Mouse (Mus musculus) heart, embryonic 14.5 days (tissue): ENCODE measurements around the gene Atp1a2. TPM values are rescaled to one million over a fixed set of nuclear protein-coding genes. Genes with fewer than 3 reads are reported as not detected.
A peak's percentile ranks its signal among the peaks of the same experiment; 100 is the strongest.

Source experiments
- ATAC-seq: fragments of 200-750 bp; cut with Nextera tagmentation; 2 replicates; pipeline ENCODE4 v1.8.0; 2017; ENCODE audit warnings: low read depth, moderate TSS enrichment; ENCODE audit not compliant: insufficient number of reproducible peaks, insufficient read depth, low FRiP score
- H3K27ac ChIP-seq, 2 experiments: fragments of 200-500 bp in 1 of 2; fragments of 300-500 bp in 1 of 2; sonication (generic) in 1 of 2; replicated peaks in 1 of 2; 2 replicates each; pipeline ENCODE4 v1.5.1; 2012 to 2014; ENCODE audit warnings: low read depth in 2 of 2, low read length in 2 of 2, control low read depth in 1 of 2, mild to moderate bottlenecking in 1 of 2, mixed read lengths in 1 of 2; ENCODE audit not compliant: control insufficient read depth in 1 of 2, insufficient read depth in 1 of 2
- H3K27me3 ChIP-seq: fragments of 300-500 bp; sonication (generic); 2 replicates; pipeline ENCODE4 v1.6.1; 2014; ENCODE audit warnings: mild to moderate bottlenecking, low read length, control low read depth; ENCODE audit not compliant: control insufficient read depth, insufficient read depth
- H3K36me3 ChIP-seq: fragments of 300-500 bp; sonication (generic); 2 replicates; pipeline ENCODE4 v1.6.1; 2014; ENCODE audit warnings: mild to moderate bottlenecking, control low read depth, low read length, mixed read lengths; ENCODE audit not compliant: control insufficient read depth, insufficient read depth
- H3K4me1 ChIP-seq, 2 experiments: fragments of 200-500 bp in 1 of 2; fragments of 300-500 bp in 1 of 2; sonication (generic) in 1 of 2; 2 replicates each; pipeline ENCODE4 v1.6.1; 2012 to 2014; ENCODE audit warnings: low read length in 2 of 2, control low read depth in 1 of 2, mixed read lengths in 1 of 2; ENCODE audit not compliant: control insufficient read depth in 2 of 2, insufficient read depth in 2 of 2
- H3K4me2 ChIP-seq: fragments of 300-500 bp; sonication (generic); 2 replicates; pipeline ENCODE4 v1.6.1; 2014; ENCODE audit warnings: mild to moderate bottlenecking, low read length
- H3K4me3 ChIP-seq, 2 experiments: fragments of 200-500 bp in 1 of 2; fragments of 300-500 bp in 1 of 2; sonication (generic) in 1 of 2; 2 replicates each; pipeline ENCODE4 v1.5.1; 2012 to 2014; ENCODE audit warnings: low read length in 2 of 2, mild to moderate bottlenecking in 2 of 2, control low read depth in 1 of 2, low read depth in 1 of 2, moderate library complexity in 1 of 2; ENCODE audit not compliant: control insufficient read depth in 1 of 2, insufficient read depth in 1 of 2
- H3K9ac ChIP-seq: fragments of 300-500 bp; sonication (generic); 2 replicates; pipeline ENCODE4 v1.6.1; 2014; ENCODE audit warnings: mild to moderate bottlenecking, low read length
- H3K9me3 ChIP-seq: fragments of 300-500 bp; sonication (generic); 2 replicates; pipeline ENCODE4 v1.6.1; 2016; ENCODE audit warnings: low read length, control low read depth; ENCODE audit not compliant: control insufficient read depth
- WGBS: fragments of 180-500 bp; shearing (Covaris S2); extraction: QIAGEN DNeasy Blood & Tissue Kit; methylation state at CpG from one replicate; pipeline ENCODE4 v1.1.7; 2014; 5-methylcytosine and 5-hydroxymethylcytosine counted together
- polyA plus RNA-seq: library from polyadenylated mRNA; unstranded; fragments of >200 nt; fragmentation: Nextera tagmentation; extraction: Ambion mirVana; gene quantifications from 2 replicates; pipeline ENCODE4 v1.2.1, GENCODE M21; 2014

The Atp1a2 gene
- polyA plus RNA-seq, 1 experiment from 2014 or later, result 7.3 TPM

DNA sequence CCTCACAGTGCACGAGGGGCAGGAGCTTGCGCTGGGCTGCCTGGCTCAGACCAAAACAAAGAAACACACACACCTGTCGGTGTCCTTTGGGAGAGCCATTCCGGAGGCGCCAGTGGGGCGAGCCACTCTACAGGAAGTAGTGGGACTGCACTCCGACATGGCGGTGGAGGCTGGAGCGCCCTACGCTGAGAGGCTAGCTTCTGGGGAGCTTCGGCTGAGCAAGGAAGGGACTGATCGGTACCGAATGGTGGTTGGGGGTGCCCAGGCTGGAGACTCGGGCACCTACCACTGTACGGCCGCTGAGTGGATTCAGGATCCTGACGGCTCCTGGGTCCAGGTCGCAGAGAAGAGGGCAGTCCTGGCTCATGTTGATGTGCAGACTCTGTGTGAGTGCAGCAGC is 19.6 kb upstream of the Atp1a2 start:
- WGBS, result 58% methylated on average over 18 of the region's 18 CpGs
- no peak for ATAC-seq
- Histone ChIP-seq H3K4me2 (no peak overlapping the region), H3K27me3 (peaks cover 4% of the 10 kb centered on the region; the same call in 1 of the 2 replicates), H3K36me3 (peaks cover 14% of the 10 kb centered on the region; the same call in 1 of the 2 replicates), H3K27ac (no peak overlapping the region), H3K9me3 (no peaks in the 10 kb centered on the region), H3K4me3 (no peak overlapping the region), H3K9ac (no peak overlapping the region), H3K4me1 (peaks cover 7 to 8% of the 10 kb centered on the region in 2 experiments)

DNA sequence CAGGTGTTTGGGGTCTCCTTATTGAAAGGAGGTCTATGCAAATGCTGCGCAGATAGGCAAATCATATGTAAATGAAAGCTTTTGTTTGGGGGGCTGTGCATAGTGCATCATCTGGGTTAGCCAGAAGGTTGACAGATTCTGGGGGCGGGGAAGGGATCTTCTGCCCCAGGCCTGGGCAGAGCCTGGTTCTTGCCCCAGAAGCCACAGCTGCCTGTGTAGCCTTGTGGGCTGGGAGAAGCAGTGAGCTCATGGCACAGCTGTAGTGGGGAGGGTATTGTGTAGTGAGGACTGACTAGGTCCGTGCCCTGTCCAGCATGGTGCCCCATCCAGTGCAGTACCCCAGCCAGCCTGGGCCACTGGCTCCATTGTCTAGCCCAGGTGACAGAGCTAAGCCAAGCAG is 17.0 kb upstream of the Atp1a2 start:
- no peak for ATAC-seq
- Histone ChIP-seq H3K4me1 (peaks cover 11 to 13% of the 10 kb centered on the region in 2 experiments), H3K27ac (no peak overlapping the region), H3K4me2 (no peak overlapping the region), H3K9me3 (no peaks in the 10 kb centered on the region), H3K4me3 (no peak overlapping the region), H3K27me3 (no peaks in the 10 kb centered on the region), H3K36me3 (peaks cover 8% of the 10 kb centered on the region; the same call in 1 of the 2 replicates), H3K9ac (no peak overlapping the region)
- WGBS, result 80% methylated on average over 3 of the region's 3 CpGs

- ATAC-seq, result no peak
- no peak overlapping the region for H3K27ac ChIP-seq
- no peaks in the 10 kb centered on the region for H3K9me3 ChIP-seq
- peak overlapping the region; percentile 70; the same call in 1 of the 2 replicates for H3K4me2 ChIP-seq
- 81% methylated on average over 10 of the region's 10 CpGs for WGBS
- no peak overlapping the region for H3K9ac ChIP-seq
- no peak overlapping the region for H3K4me3 ChIP-seq
- H3K4me1 ChIP-seq, result peaks cover 13% of the 10 kb centered on the region in 2 experiments
- H3K36me3 ChIP-seq, result peaks cover 8% of the 10 kb centered on the region; the same call in 1 of the 2 replicates
- no peaks in the 10 kb centered on the region for H3K27me3 ChIP-seq
These were observed 15.9 kb upstream of the Atp1a2 start for GRCm38 (mm10) chr1:172313613-172314411.

DNA sequence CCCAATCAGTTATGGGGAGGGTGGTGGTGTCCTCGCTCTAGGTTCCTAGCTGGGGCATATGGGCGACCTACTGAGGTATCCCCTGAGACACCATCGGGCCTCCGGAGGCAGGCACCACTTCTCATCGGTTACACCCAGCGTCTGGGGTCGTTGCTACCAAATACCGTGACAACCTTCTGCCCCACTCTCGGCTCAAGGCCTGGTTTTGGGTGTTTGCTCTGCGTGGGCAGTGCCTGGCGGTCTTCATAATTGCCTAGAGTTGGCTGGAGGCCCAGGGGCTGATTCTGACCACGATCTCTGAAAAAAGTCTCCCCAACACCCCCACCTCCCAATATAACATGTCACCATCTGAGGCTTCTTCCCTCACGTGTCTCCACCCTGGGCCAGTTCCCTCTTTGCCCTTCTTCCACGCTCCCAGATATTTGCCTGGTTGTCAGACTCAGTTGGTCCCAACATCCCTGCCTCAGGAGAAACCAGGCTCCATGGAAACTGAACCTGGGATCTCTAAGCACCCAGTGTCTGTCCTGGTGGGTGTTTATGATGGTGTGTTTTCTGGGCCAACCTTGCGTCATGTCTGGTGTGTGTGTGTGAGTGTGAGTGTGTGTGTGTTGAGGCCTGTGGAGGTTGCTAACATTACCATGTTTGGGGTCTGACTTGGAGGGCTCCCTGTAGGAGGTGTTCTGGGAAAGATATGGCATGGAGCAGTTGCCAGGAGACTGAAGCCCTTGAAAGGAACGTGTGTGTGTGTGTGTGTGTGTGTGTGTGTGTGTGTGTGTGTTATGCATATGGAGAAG is 15.1 kb upstream of the Atp1a2 start:
- no peaks in the 10 kb centered on the region for H3K36me3 ChIP-seq
- H3K9ac ChIP-seq, result peak overlapping the region; percentile 73
- peaks cover 13% of the 10 kb centered on the region in 2 experiments for H3K4me1 ChIP-seq
- 18% methylated on average over 16 of the region's 16 CpGs for WGBS
- peak overlapping the region; percentile 61 to 65 for H3K4me3 ChIP-seq
- no peak overlapping the region for H3K27ac ChIP-seq
- ATAC-seq, result peak; percentile 3; the same call in 1 of the 2 replicates
- H3K27me3 ChIP-seq, result no peaks in the 10 kb centered on the region
- peak overlapping the region; percentile 70 for H3K4me2 ChIP-seq
- no peaks in the 10 kb centered on the region for H3K9me3 ChIP-seq

- H3K27me3 ChIP-seq, result no peaks in the 10 kb centered on the region
- WGBS, result 0% methylated on average over 46 of the region's 55 CpGs
- H3K27ac ChIP-seq, result peak overlapping the region; percentile 77 to 82
- ATAC-seq, result peak; percentile 81
- peaks cover 13% of the 10 kb centered on the region in 2 experiments for H3K4me1 ChIP-seq
- no peaks in the 10 kb centered on the region for H3K9me3 ChIP-seq
- H3K4me2 ChIP-seq, result peak overlapping the region; percentile 70
- peak overlapping the region; percentile 78 for H3K9ac ChIP-seq
- no peaks in the 10 kb centered on the region for H3K36me3 ChIP-seq
- peak overlapping the region; percentile 61 to 70 for H3K4me3 ChIP-seq
These were observed 14.3 kb upstream of the Atp1a2 start for GRCm38 (mm10) chr1:172311921-172312767.

GRCm38 (mm10) chr1:172311248-172311906 is 13.5 kb upstream of the Atp1a2 start:
- H3K27ac ChIP-seq, result peak overlapping the region; percentile 77 to 82
- H3K4me1 ChIP-seq, result peaks cover 13% of the 10 kb centered on the region in 2 experiments
- H3K27me3 ChIP-seq, result no peaks in the 10 kb centered on the region
- no peaks in the 10 kb centered on the region for H3K9me3 ChIP-seq
- peak; percentile 16 for ATAC-seq
- H3K9ac ChIP-seq, result peak overlapping the region; percentile 78
- H3K4me3 ChIP-seq, result peak overlapping the region; percentile 61 to 70
- WGBS, result 3% methylated on average over 23 of the region's 23 CpGs
- no peaks in the 10 kb centered on the region for H3K36me3 ChIP-seq
- peak overlapping the region; percentile 70 for H3K4me2 ChIP-seq
